Mouse (Mus musculus) left cerebral cortex, adult 11 months (tissue): ENCODE measurements around the gene Moap1.

Experiments
- DNase-seq: peaks from one replicate; pipeline ENCODE4 v3.0.0; 2022; ENCODE audit warnings: low spot score

Gene Moap1

GRCm38 (mm10) chr12:102743589-102744574 is at the start of gene Moap1, which contains the start of gene Tmem251:
TSS of gene Moap1 (minus strand) at chr12:102743661.
TSS of gene Tmem251 (plus strand) at chr12:102743762.
- peak; percentile 77 for DNase-seq

GRCm38 (mm10) chr12:102787927-102788326 is 44.5 kb upstream of the Moap1 start:
- no peak for DNase-seq

GRCm38 (mm10) chr12:102785593-102785985 is 42.1 kb upstream of the Moap1 start:
- DNase-seq = no peak

- no peak for DNase-seq
Measured at GRCm38 (mm10) chr12:102784899-102785592, 41.6 kb upstream of the Moap1 start.

- DNase-seq = no peak
Measured at GRCm38 (mm10) chr12:102782841-102783240, 39.4 kb upstream of the Moap1 start.

- no peak for DNase-seq
Measured at GRCm38 (mm10) chr12:102779452-102779851, 36.0 kb upstream of the Moap1 start.

- no peak for DNase-seq
Measured at GRCm38 (mm10) chr12:102778151-102778550, 34.7 kb upstream of the Moap1 start.

GRCm38 (mm10) chr12:102776035-102776434 is 32.6 kb upstream of the Moap1 start:
- DNase-seq = no peak

- DNase-seq = no peak
Measured at GRCm38 (mm10) chr12:102772676-102773075, 29.2 kb upstream of the Moap1 start.

GRCm38 (mm10) chr12:102771601-102772000 is 28.1 kb upstream of the Moap1 start:
- DNase-seq = no peak

GRCm38 (mm10) chr12:102769000-102769399 is 25.5 kb upstream of the Moap1 start:
- no peak for DNase-seq

GRCm38 (mm10) chr12:102763696-102764095 is 20.2 kb upstream of the Moap1 start:
- no peak for DNase-seq

- DNase-seq = no peak
Measured at GRCm38 (mm10) chr12:102761668-102762067, 18.2 kb upstream of the Moap1 start.

GRCm38 (mm10) chr12:102758936-102759335 is 15.5 kb upstream of the Moap1 start:
- DNase-seq = no peak

- DNase-seq = no peak
Measured at GRCm38 (mm10) chr12:102758403-102758756, 14.9 kb upstream of the Moap1 start, which contains the start of gene Gm20604. TSS of gene Gm20604 (minus strand) at chr12:102758672.

- peak; percentile 95 for DNase-seq
Measured at GRCm38 (mm10) chr12:102757689-102758402, 14.4 kb upstream of the Moap1 start, which contains the start of the genes Gm28051, Gon7 and Ubr7. TSS of gene Gm28051 (minus strand) at chr12:102757765. TSS of gene Gon7 (minus strand) at chr12:102757803. TSS of gene Ubr7 (plus strand) at chr12:102757967.

- DNase-seq = no peak
Measured at GRCm38 (mm10) chr12:102757055-102757688, 13.7 kb upstream of the Moap1 start.

- no peak for DNase-seq
Measured at GRCm38 (mm10) chr12:102756304-102756703, 12.8 kb upstream of the Moap1 start.

- no peak for DNase-seq
Measured at GRCm38 (mm10) chr12:102748256-102748655, 4.8 kb upstream of the Moap1 start.

GRCm38 (mm10) chr12:102744839-102745238 is 1.4 kb upstream of the Moap1 start:
- no peak for DNase-seq

GRCm38 (mm10) chr12:102743036-102743588 is 349 bp downstream of the Moap1 start:
- DNase-seq = no peak
